Mouse (Mus musculus): ENCODE measurements at regions not wholly inside any gene's neighbourhood (a gene's known extent, or its start where the extent isn't known, plus 50 kb on each side); places are given as distances from the start of the nearest gene placed in this dataset.

DNA sequence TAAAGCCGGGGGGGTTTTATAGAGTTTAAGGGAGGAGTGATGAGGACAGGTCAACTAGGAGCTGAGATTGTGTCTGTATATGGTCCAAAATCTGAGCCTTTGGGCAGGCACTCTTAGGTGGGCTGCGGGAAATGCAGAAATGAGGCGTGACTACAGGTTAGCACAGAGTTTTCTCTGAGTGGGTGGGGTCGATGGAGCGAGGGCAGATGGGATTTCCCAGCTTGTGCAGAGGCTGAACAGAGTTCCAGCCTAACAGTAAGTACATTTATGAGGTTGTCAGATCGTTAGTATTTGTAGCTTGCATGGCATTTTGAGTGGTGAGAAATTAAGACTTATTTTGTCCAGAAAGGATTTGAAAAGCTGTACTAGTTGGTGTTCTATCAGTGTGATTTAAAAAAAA, 1358.4 kb downstream of the Gsdmc2 start:
- no peak overlapping the region for H3K4me3 ChIP-seq (ENCODE audit: inconsistent target)
- WGBS (ENCODE audit: missing documents), result 84% methylated on average over 6 of the region's 6 CpGs

DNA sequence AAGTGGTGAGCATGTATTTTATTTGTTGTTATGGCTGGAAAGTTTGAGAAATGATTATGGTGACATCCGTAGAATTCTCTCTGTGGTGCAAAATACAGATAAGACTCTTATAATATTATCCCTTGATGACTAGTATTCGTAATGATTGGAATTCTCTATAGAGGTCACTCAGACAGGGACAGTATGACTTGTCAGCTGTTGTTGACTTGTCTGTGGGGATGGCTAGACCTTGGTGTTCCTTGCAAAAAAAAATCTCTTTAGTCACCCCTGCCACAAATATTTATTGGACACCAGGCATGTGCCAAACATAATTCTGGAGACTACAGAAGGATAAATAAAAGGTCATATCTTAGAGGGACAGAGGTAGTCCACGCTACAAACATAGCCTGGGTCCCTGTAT, 1360.6 kb downstream of the Gsdmc2 start:
- Histone ChIP-seq H3K36me3 (ENCODE audit: inconsistent target) (no peaks in the 10 kb centered on the region), H3K4me3 (ENCODE audit: inconsistent target) (no peak overlapping the region), H3K27ac (no peak overlapping the region), H3K79me2 (ENCODE audit: inconsistent target) (no peaks in the 10 kb centered on the region)
- 97% methylated on average over 3 of the region's 3 CpGs for WGBS (ENCODE audit: missing documents)

More for the DNA sequence above, 1358.4 kb downstream of the Gsdmc2 start:
- H3K79me2 ChIP-seq (ENCODE audit: inconsistent target), result no peaks in the 10 kb centered on the region
- H3K27ac ChIP-seq, result no peak overlapping the region
- no peaks in the 10 kb centered on the region for H3K36me3 ChIP-seq (ENCODE audit: inconsistent target)

DNA sequence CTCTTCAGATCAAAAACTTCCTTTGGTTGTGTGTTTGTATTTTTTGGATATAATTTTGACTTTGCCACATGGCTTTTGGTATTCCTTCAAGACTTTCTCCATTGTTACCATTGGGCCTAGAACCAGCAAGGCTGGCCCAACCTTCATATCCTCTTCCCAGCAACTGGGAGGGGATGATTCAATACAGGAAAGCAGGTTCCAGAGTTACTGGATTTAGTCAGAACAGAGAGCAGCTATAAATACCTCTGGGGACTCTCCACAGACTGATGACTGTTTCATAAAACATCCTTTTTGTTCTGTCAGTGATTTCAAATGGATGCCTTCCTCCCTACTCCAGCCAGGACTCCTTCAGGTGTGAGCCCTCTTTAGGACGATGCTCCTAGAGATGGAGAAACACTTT, 1361.4 kb downstream of the Gsdmc2 start:
- WGBS (ENCODE audit: missing documents), result 81% methylated on average over 1 of the region's 1 CpGs
- Histone ChIP-seq H3K4me3 (ENCODE audit: inconsistent target) (no peak overlapping the region), H3K36me3 (ENCODE audit: inconsistent target) (no peaks in the 10 kb centered on the region)

DNA sequence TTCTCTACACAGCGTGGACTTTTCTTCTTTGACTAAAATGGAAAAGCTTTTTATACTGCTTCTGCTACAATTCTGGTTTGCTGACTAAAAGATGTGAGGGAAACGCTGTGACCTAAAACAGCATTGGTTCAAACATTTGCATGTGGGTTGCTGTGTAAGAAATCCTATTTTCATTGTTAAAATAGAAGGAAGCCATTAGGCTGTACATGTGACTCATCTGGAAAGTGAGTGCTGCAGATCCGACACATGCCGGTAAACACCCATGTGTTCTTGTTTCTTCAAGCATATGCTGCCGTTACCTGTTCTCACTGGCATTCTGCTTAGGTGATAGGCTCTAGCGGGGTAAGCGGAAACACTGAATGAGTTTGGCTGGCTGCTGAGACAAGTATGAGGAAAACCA, 1362.6 kb downstream of the Gsdmc2 start:
- H3K27ac ChIP-seq, result no peak overlapping the region
- WGBS (ENCODE audit: missing documents), result 96% methylated on average over 7 of the region's 7 CpGs
- H3K36me3 ChIP-seq (ENCODE audit: inconsistent target), result no peaks in the 10 kb centered on the region
- no peak overlapping the region for H3K4me3 ChIP-seq (ENCODE audit: inconsistent target)
- H3K79me2 ChIP-seq (ENCODE audit: inconsistent target), result no peaks in the 10 kb centered on the region

More for the DNA sequence above, 1361.4 kb downstream of the Gsdmc2 start:
- H3K79me2 ChIP-seq (ENCODE audit: inconsistent target), result no peaks in the 10 kb centered on the region
- no peak overlapping the region for H3K27ac ChIP-seq

DNA sequence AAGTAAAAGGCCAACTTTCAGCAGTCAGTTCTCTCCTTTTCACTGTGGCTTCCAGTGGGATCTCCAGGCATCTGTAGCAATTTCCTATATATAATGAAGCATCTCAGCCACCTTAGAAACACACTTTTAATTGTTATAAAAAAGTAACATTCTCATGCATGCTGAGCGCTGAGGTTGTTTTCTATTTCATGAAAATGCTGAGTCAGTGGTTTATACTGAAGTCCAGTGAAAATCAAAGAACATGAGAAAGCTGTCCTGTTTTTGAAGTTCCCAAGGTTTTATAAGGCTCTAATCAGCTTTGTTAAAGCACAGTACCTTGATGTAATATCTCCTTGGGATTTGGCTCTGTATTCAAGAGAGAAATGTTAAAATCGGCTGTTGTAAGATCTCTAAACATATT, 1367.2 kb downstream of the Gsdmc2 start:
- no peak overlapping the region for H3K27ac ChIP-seq
- H3K4me3 ChIP-seq (ENCODE audit: inconsistent target), result no peak overlapping the region
- 93% methylated on average over 2 of the region's 2 CpGs for WGBS (ENCODE audit: missing documents)
- H3K79me2 ChIP-seq (ENCODE audit: inconsistent target), result no peaks in the 10 kb centered on the region
- H3K36me3 ChIP-seq (ENCODE audit: inconsistent target), result no peaks in the 10 kb centered on the region

DNA sequence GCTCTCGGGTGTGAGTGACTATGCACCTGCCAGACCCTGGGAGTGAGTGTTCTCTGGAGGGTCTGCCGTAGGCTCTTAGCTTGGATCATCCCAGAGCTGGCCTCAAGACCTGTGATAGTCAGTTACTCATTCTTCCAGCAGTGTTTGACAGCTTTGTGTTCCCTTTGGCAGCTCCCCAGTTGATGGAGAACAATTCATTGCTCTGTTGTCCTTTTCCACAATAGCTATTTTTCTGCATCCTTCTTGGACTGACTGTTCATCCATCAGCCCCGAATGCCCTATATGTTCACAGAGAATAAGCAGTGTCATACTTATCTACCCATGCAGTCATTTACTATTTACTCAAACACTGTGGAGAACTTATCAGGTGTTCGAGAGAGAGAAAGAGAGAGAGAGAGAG, 1368.5 kb downstream of the Gsdmc2 start:
- H3K79me2 ChIP-seq (ENCODE audit: inconsistent target), result no peaks in the 10 kb centered on the region
- H3K4me3 ChIP-seq (ENCODE audit: inconsistent target), result no peak overlapping the region
- WGBS (ENCODE audit: missing documents), result 98% methylated on average over 4 of the region's 4 CpGs
- no peak overlapping the region for H3K27ac ChIP-seq
- no peaks in the 10 kb centered on the region for H3K36me3 ChIP-seq (ENCODE audit: inconsistent target)

DNA sequence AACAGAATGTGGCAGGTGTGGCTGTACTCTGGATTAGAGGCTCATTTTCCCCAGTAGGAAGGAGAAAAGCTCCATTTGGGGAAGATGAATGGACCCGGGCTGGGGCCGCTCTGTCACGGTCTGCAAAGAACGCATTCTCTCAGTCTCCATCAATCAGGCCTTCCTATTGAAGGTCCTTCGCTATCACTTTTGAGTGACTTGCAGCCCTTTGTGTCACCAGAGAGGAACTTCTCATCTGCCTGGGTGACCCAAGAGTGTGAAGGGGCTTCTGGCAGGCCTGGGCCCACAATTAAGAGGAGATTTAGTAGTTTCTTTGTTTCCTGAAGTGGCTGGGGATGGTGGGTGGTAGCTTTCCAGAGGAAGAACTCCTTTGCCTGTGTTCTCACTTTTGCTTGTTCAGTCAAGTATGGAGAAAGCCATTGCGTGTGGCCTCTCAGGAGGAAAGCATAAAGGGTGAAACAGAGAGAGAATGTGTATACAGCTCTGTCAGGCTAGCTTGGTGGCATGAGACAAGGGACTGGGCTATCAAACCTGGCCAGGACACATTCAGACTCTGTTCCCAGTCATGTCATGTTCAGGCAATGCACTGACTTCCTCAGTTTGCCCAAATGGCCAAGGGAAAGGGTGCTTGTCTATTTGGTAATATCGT, 1374.2 kb downstream of the Gsdmc2 start:
- Histone ChIP-seq H3K36me3 (ENCODE audit: inconsistent target) (no peaks in the 10 kb centered on the region), H3K27ac (no peak overlapping the region), H3K79me2 (ENCODE audit: inconsistent target) (no peaks in the 10 kb centered on the region), H3K4me3 (ENCODE audit: inconsistent target) (no peak overlapping the region)
- WGBS (ENCODE audit: missing documents), result 97% methylated on average over 7 of the region's 7 CpGs

DNA sequence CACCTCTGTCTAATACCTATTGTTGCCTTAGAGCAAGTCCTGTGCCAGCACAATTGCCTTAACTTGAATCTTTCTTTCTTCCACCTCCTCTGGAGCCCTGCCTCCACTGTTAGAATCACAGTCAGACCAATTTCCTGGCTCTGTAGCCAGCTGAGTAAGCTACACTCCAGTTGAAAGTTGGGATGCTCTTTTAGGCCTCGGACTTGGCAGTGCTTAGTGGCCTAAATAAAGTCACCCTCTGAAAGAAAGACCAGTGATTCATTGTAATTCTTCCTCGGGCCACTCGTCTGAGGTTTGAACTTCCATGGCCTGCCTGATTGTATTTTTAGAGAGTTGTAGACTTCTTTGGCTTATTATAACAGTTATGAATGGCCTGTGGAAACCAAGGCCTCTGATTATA, 1376.9 kb downstream of the Gsdmc2 start:
- H3K27ac ChIP-seq, result no peak overlapping the region
- H3K36me3 ChIP-seq (ENCODE audit: inconsistent target), result no peaks in the 10 kb centered on the region
- no peaks in the 10 kb centered on the region for H3K79me2 ChIP-seq (ENCODE audit: inconsistent target)
- H3K4me3 ChIP-seq (ENCODE audit: inconsistent target), result no peak overlapping the region
- WGBS (ENCODE audit: missing documents), result 93% methylated on average over 3 of the region's 3 CpGs

DNA sequence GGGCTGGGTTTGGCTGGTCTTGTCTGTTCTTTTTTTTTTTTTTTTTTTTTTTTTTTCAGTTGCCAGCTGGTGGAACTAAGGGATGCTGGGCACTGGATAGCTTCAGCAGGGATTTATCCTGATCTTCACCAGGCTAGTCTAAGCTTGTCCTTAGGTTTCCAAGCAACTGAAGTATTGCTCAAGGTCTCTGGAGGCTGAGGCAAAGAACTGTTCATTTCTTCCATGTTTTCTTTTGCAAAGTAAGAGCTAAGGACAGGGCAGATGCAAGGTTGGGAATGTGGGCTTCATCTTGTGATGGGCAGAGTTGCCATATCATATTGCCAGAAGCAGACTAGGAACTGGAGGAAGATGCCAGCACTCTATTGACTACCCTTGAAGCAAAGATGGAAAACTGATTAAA, 1378.1 kb downstream of the Gsdmc2 start:
- H3K27ac ChIP-seq, result no peak overlapping the region
- no peak overlapping the region for H3K4me3 ChIP-seq (ENCODE audit: inconsistent target)
- H3K36me3 ChIP-seq (ENCODE audit: inconsistent target), result no peaks in the 10 kb centered on the region
- no peaks in the 10 kb centered on the region for H3K79me2 ChIP-seq (ENCODE audit: inconsistent target)

DNA sequence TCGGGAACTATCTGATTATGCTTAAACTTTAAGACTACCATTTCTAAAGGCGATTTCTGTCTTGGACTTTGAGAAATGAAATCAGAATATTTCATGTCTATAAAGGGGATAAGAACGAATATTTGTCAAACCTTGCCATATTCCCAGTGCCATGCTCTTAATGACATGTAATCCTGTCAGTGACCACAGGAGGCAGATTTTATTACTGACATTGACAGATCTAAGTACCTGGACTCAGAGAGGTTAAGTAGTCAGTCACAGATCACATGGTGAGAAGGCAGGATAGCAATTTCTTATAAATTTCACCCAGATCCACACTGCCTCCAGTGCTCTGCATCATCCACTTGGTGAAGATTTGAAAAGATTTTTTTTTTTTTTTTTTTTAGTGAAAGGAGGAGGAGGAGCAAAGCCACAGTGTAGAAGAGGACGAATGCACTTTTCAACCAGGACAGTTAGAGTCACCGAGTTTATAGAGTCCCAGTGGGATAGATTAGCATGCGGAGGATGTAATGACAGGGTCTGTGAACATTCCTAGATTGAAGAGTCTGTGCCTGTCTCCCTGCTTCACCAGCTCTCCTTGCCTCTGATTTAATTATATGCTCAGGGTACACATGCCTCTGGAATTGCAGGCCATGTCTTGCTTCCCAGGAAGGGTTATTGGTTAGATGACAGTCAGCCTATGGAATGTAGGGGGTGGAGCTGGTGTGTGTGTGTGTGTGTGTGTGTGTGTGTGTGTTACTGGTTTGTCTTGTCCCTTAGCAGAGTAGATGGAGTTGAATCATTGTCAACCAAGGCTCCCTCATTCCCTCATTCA, 1379.7 kb downstream of the Gsdmc2 start:
- Histone ChIP-seq H3K27ac (no peak overlapping the region), H3K79me2 (ENCODE audit: inconsistent target) (no peaks in the 10 kb centered on the region), H3K36me3 (ENCODE audit: inconsistent target) (no peaks in the 10 kb centered on the region), H3K4me3 (ENCODE audit: inconsistent target) (no peak overlapping the region)
- WGBS (ENCODE audit: missing documents), result 94% methylated on average over 6 of the region's 6 CpGs

DNA sequence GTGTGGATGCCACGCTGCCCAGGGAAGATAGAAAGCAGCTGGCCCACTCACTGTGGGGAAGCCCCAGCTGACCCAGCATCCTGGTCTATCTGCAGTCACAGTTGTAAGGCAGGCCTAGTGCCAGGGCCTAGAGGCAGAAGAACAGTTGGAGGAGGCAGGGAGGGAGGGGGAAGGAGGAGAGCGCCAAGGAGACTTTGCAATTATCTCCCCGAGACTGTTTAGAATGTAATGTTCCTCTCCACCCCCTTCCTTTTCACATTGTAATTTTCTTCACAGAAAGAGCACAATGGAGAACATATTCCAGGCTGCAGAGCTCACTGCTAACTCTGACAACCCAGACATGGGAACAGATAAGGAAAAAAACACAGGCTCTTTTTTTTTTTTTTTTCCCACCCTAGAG, 1382.3 kb downstream of the Gsdmc2 start:
- no peaks in the 10 kb centered on the region for H3K79me2 ChIP-seq (ENCODE audit: inconsistent target)
- no peak overlapping the region for H3K27ac ChIP-seq
- H3K4me3 ChIP-seq (ENCODE audit: inconsistent target), result no peak overlapping the region
- no peaks in the 10 kb centered on the region for H3K36me3 ChIP-seq (ENCODE audit: inconsistent target)
- WGBS (ENCODE audit: missing documents), result 89% methylated on average over 2 of the region's 3 CpGs

DNA sequence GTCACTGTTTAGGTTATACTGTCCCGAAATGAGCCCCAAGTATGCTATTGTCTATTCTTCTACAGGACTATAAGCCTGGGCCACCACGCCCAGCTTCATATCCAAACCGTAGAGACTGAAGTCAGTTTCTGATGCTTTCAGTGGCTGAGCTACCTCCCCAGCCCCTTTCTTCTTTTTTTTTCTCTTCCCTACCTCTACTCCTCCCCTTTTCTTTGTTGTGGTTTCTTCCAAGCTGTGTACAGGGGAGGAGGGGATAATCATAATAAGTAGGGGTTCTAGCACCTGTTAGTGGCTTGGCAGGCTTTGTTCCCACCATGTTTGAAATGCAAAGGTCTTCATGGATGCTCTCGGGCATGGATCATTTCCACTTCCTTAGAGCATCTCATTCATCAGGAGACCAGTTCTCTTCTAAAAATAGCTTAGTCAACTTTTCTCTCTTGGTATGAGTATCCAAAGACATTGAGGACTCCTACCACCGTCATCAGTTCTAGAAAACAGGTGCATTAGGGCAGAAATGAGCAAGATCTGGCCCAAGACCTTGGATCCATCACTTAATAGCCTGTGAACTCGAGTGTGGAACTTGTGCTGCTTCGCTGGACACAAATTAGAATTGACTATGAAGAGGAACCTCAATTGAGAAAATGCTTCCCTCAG, 1383.5 kb downstream of the Gsdmc2 start:
- H3K4me3 ChIP-seq (ENCODE audit: inconsistent target), result no peak overlapping the region

DNA sequence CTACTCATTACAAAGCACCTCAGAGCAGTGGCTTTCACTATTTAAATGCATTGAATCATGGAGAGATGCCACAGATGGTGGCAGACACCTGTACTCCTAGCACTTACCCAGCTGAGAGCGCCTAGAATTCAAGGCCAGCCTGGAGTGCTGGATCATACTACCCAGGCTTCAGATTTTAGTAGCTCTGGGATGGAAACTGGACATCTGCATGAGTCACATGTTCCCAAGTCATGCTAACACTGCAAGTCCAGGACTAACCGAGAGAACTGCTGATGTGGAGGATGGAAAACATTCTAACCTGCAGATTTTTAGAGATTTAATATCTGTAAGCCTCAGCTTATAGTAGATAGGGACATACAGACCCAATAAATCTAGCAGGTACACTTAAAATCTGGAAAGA, 1384.3 kb downstream of the Gsdmc2 start:
- Histone ChIP-seq H3K27ac (no peak overlapping the region), H3K36me3 (ENCODE audit: inconsistent target) (no peaks in the 10 kb centered on the region), H3K4me3 (ENCODE audit: inconsistent target) (no peak overlapping the region), H3K79me2 (ENCODE audit: inconsistent target) (no peaks in the 10 kb centered on the region)
- WGBS (ENCODE audit: missing documents), result 97% methylated on average over 2 of the region's 2 CpGs

More for the DNA sequence above, 1383.5 kb downstream of the Gsdmc2 start:
- Histone ChIP-seq H3K27ac (no peak overlapping the region), H3K36me3 (ENCODE audit: inconsistent target) (no peaks in the 10 kb centered on the region), H3K79me2 (ENCODE audit: inconsistent target) (no peaks in the 10 kb centered on the region)
- 96% methylated on average over 7 of the region's 7 CpGs for WGBS (ENCODE audit: missing documents)

DNA sequence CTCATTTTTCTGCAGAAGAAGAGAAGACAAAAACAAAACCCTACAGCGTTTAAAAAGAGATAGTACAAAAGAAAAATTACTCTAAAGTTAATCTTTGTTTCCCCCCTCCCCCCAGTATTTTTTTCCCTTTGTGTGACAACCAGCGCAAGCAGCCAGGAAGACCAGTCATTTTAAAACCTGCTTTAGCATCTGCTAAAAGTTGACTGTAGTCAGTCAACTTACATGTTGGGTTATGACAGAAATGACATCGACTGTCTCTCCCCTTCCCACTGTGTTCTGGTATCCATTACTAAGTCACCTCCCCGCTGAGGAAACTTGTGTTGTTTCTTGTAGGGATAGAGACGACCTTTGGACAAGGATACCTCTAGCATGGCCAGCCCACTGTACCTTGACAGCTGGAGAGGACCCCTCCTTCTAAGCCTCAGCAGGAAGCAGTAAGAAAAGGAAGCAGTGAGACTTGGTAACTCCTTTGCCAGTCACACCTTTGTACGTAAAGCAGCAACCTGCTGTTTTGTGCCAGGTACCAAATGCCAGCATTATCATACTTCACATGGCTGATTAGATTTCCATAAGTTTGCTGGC, 1384.9 kb downstream of the Gsdmc2 start:
- WGBS (ENCODE audit: missing documents), result 91% methylated on average over 6 of the region's 6 CpGs
- no peaks in the 10 kb centered on the region for H3K36me3 ChIP-seq (ENCODE audit: inconsistent target)
- H3K4me3 ChIP-seq (ENCODE audit: inconsistent target), result no peak overlapping the region
- no peak overlapping the region for H3K27ac ChIP-seq
- H3K79me2 ChIP-seq (ENCODE audit: inconsistent target), result no peaks in the 10 kb centered on the region

DNA sequence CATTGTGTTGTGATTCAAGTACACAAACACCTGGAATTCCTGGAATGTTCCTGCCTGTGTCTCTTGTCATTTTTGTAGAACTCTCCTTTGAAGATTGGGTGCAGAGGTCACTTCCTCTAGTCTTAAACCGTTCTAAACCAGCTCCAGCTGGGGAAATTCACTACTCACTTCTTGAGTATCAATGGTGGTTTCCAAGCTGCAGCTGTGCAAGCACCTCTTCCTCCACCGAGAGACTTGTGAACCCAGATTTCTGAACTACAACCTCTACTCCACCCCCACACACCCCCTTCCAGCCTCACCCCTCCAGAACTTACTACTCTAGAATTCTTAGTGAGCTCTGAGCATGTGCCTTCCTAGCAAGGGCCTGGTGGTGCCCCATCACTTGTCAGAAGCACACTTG, 1387.0 kb downstream of the Gsdmc2 start:
- Histone ChIP-seq H3K4me3 (ENCODE audit: inconsistent target) (no peak overlapping the region), H3K79me2 (ENCODE audit: inconsistent target) (no peaks in the 10 kb centered on the region), H3K27ac (no peak overlapping the region), H3K36me3 (ENCODE audit: inconsistent target) (no peaks in the 10 kb centered on the region)
- WGBS (ENCODE audit: missing documents), result 47% methylated on average over 2 of the region's 2 CpGs

Data from macrophage (primary cell).